20 mouse cellular contexts compared by ENCODE assay signal in genomic region chr2:119196316-119197108, GRCm38 (mm10). TPM values are rescaled to one million over a fixed set of nuclear protein-coding genes. Genes with fewer than 3 reads are reported as not detected.
DNase-seq lines count a peak whose midpoint lies in the region; ATAC-seq and TF ChIP-seq lines count a peak whose summit lies in the region.
"Had no signal": no experiment of that assay in that cellular context is flagged by ENCODE, and none has a peak within 500 bp of the region (broad histone marks: within the 10 kb centered on the region; RNA-seq: fewer than 3 reads in every experiment).

No protein-coding gene starts in this region.

- 0 out of 2 replicates have a peak, but pooled peaks have one; percentile 31 for ATAC-seq in lung, embryonic 16.5 days (ENCODE audit: low read depth)
- ATAC-seq in embryonic facial prominence, embryonic 12.5 days (ENCODE audit: insufficient number of reproducible peaks, insufficient read depth, low FRiP score, low TSS enrichment) = peak; percentile 62; the same call in 1 of the 2 replicates
- ATAC-seq in limb, embryonic 14.5 days (ENCODE audit: low FRiP score, low read depth) = no peak
- no peak for ATAC-seq in forebrain, embryonic 11.5 days (replicated peaks; ENCODE audit: low FRiP score)
- ATAC-seq: forebrain, embryonic 15.5 days had no signal

- no peaks in the 10 kb centered on the region; the same call in 1 of the 2 replicates for H3K4me1 ChIP-seq in lung, embryonic 16.5 days (replicated peaks; ENCODE audit: control insufficient read depth, insufficient read depth, low read length)
- peaks cover 14% of the 10 kb centered on the region for H3K4me1 ChIP-seq in embryonic facial prominence, embryonic 12.5 days
- peaks cover 17% of the 10 kb centered on the region for H3K4me1 ChIP-seq in limb, embryonic 14.5 days (ENCODE audit: control insufficient read depth, insufficient read depth, low read length)
- no peaks in the 10 kb centered on the region for H3K4me1 ChIP-seq in forebrain, embryonic 11.5 days (replicated peaks; ENCODE audit: control insufficient read depth, insufficient read depth, low read length)

- H3K4me3 ChIP-seq in lung, embryonic 16.5 days (ENCODE audit: low read length) = no peak overlapping the region
- H3K4me3 ChIP-seq in embryonic facial prominence, embryonic 12.5 days = no peak overlapping the region
- H3K4me3 ChIP-seq in limb, embryonic 14.5 days (replicated peaks; ENCODE audit: low read length) = no peak overlapping the region
- no peak overlapping the region for H3K4me3 ChIP-seq in forebrain, embryonic 11.5 days (ENCODE audit: low read depth, low read length)
- H3K4me3 ChIP-seq: forebrain, embryonic 15.5 days; hindbrain, embryonic 13.5 days; layer of hippocampus, adult 2 months; liver, embryonic 15.5 days; neural tube, embryonic 13.5 days had no signal

- 41% methylated on average over 4 of the region's 4 CpGs for WGBS in lung, embryonic 16.5 days
- WGBS in embryonic facial prominence, embryonic 12.5 days = 11% methylated on average over 4 of the region's 4 CpGs
- 12% methylated on average over 4 of the region's 4 CpGs for WGBS in limb, embryonic 14.5 days
- WGBS in forebrain, embryonic 11.5 days = 22% methylated on average over 4 of the region's 4 CpGs

- no peaks in the 10 kb centered on the region for H3K9me3 ChIP-seq in lung, embryonic 16.5 days (ENCODE audit: control insufficient read depth, low read length)
- H3K9me3 ChIP-seq in embryonic facial prominence, embryonic 12.5 days = no peaks in the 10 kb centered on the region
- no peaks in the 10 kb centered on the region for H3K9me3 ChIP-seq in limb, embryonic 14.5 days (ENCODE audit: control insufficient read depth, low read length)
- no peaks in the 10 kb centered on the region for H3K9me3 ChIP-seq in forebrain, embryonic 11.5 days (ENCODE audit: control insufficient read depth, low read length)
- H3K9me3 ChIP-seq: forebrain, embryonic 15.5 days; hindbrain, embryonic 13.5 days; liver, embryonic 15.5 days; neural tube, embryonic 13.5 days had no signal

- DNase-seq in adrenal gland, adult 2 months = peak; percentile 29
- no peak for DNase-seq in adrenal gland, adult 8-10 months
- DNase-seq in lung, postnatal 10 days = no peak
- DNase-seq in limb, embryonic 14.5 days (ENCODE audit: low spot score) = peak; percentile 16
- DNase-seq in forebrain, embryonic 11.5 days (ENCODE audit: low spot score) = no peak
- DNase-seq in urinary bladder, postnatal 4 days (ENCODE audit: low spot score in 2 of 2) = no peak
- DNase-seq: cerebellum, adult 2 months; gastrocnemius, postnatal 14 days; kidney, adult 11 months had no signal

- H3K9ac ChIP-seq in lung, embryonic 16.5 days (ENCODE audit: low read length) = no peak overlapping the region
- no peak overlapping the region for H3K9ac ChIP-seq in embryonic facial prominence, embryonic 12.5 days
- H3K9ac ChIP-seq in limb, embryonic 14.5 days (ENCODE audit: low read depth, low read length, severe bottlenecking) = no peak overlapping the region
- H3K9ac ChIP-seq in forebrain, embryonic 11.5 days (ENCODE audit: low read length) = no peak overlapping the region
- H3K9ac ChIP-seq: forebrain, embryonic 15.5 days; hindbrain, embryonic 13.5 days; liver, embryonic 15.5 days; neural tube, embryonic 13.5 days had no signal

- H3K27me3 ChIP-seq in lung, embryonic 16.5 days (ENCODE audit: control insufficient read depth, insufficient read depth, low read depth, low read length) = no peaks in the 10 kb centered on the region
- no peaks in the 10 kb centered on the region for H3K27me3 ChIP-seq in embryonic facial prominence, embryonic 12.5 days
- H3K27me3 ChIP-seq in limb, embryonic 14.5 days (ENCODE audit: control insufficient read depth, insufficient read depth, low read length) = no peaks in the 10 kb centered on the region
- no peaks in the 10 kb centered on the region for H3K27me3 ChIP-seq in forebrain, embryonic 11.5 days (ENCODE audit: control insufficient read depth, insufficient read depth, low read length)
- H3K27me3 ChIP-seq: forebrain, embryonic 15.5 days; hindbrain, embryonic 13.5 days; liver, embryonic 15.5 days; neural tube, embryonic 13.5 days had no signal

- H3K27ac ChIP-seq in lung, embryonic 16.5 days (ENCODE audit: low read length) = no peak overlapping the region
- H3K27ac ChIP-seq in embryonic facial prominence, embryonic 12.5 days = peak overlapping the region; percentile 58
- H3K27ac ChIP-seq in limb, embryonic 14.5 days (replicated peaks; ENCODE audit: low read depth, low read length) = peak overlapping the region; percentile 41; the same call in 1 of the 2 replicates
- no peak overlapping the region for H3K27ac ChIP-seq in forebrain, embryonic 11.5 days (ENCODE audit: low read depth, low read length)
- H3K27ac ChIP-seq: forebrain, embryonic 15.5 days; hindbrain, embryonic 13.5 days; layer of hippocampus, adult 2 months; liver, embryonic 15.5 days; neural tube, embryonic 13.5 days had no signal

- no peak overlapping the region for H3K4me2 ChIP-seq in lung, embryonic 16.5 days (ENCODE audit: low read depth, low read length)
- no peak overlapping the region for H3K4me2 ChIP-seq in embryonic facial prominence, embryonic 12.5 days (replicated peaks)
- H3K4me2 ChIP-seq in limb, embryonic 14.5 days (replicated peaks; ENCODE audit: low read depth, low read length, severe bottlenecking) = no peak overlapping the region
- H3K4me2 ChIP-seq in forebrain, embryonic 11.5 days (ENCODE audit: low read depth, low read length, severe bottlenecking) = no peak overlapping the region
- H3K4me2 ChIP-seq: forebrain, embryonic 15.5 days; hindbrain, embryonic 13.5 days; liver, embryonic 15.5 days; neural tube, embryonic 13.5 days had no signal

- H3K36me3 ChIP-seq in lung, embryonic 16.5 days (ENCODE audit: control insufficient read depth, insufficient read depth, low read length) = no peaks in the 10 kb centered on the region
- H3K36me3 ChIP-seq in embryonic facial prominence, embryonic 12.5 days = no peaks in the 10 kb centered on the region
- no peaks in the 10 kb centered on the region for H3K36me3 ChIP-seq in limb, embryonic 14.5 days (ENCODE audit: control insufficient read depth, insufficient read depth, low read length)
- no peaks in the 10 kb centered on the region for H3K36me3 ChIP-seq in forebrain, embryonic 11.5 days (ENCODE audit: control insufficient read depth, insufficient read depth, low read length)
- H3K36me3 ChIP-seq: forebrain, embryonic 15.5 days; hindbrain, embryonic 13.5 days; liver, embryonic 15.5 days; neural tube, embryonic 13.5 days had no signal

- TF ChIP-seq POLR2A in limb, embryonic 14.5 days (IDR thresholded peaks at IDR 0.05; ENCODE audit: borderline replicate concordance, extremely low read depth, insufficient read depth, insufficient read length) = no peak

RNA-seq across cellular contexts. Expression of gene Zfyve19, which starts 11.9 kb away (rescaled TPM):
- total RNA-seq in adrenal gland, adult 2 months (2021) = 10 to 100 TPM; 29.5 to 36.1 TPM
- polyA plus RNA-seq in adrenal gland, adult 2 months (2012; rRNA removed) = 30.4 and 33.4 TPM in 2 replicates
- 10 to 100 TPM; 26.6 to 52.4 (median 38.3) TPM for total RNA-seq in adrenal gland, adult 8-10 months (2022)
- 48.7 and 50.8 TPM in 2 replicates for polyA plus RNA-seq in lung, embryonic 16.5 days (2015; fragmentation: Nextera tagmentation; extraction: Ambion mirVana)
- 57.0 and 58.2 TPM in 2 replicates for polyA plus RNA-seq in embryonic facial prominence, embryonic 12.5 days (2016; fragmentation: Nextera tagmentation; extraction: Ambion mirVana)
- 88.0 and 97.9 TPM in 2 replicates for polyA plus RNA-seq in limb, embryonic 14.5 days (2012; rRNA removed)
- polyA plus RNA-seq in limb, embryonic 14.5 days (2014; fragmentation: Nextera tagmentation; extraction: Ambion mirVana) = 46.3 and 52.1 TPM in 2 replicates
- polyA plus RNA-seq in forebrain, embryonic 11.5 days (2014; fragmentation: Nextera tagmentation; extraction: Ambion mirVana) = 41.7 and 53.2 TPM in 2 replicates

RNA-seq across cellular contexts. Expression of gene Dnajc17, which starts 12.1 kb away (rescaled TPM):
- 10 to 100 TPM; 12.3 to 21.0 TPM for total RNA-seq in adrenal gland, adult 2 months (2021)
- 3.6 and 3.7 TPM in 2 replicates for polyA plus RNA-seq in adrenal gland, adult 2 months (2012; rRNA removed)
- 10 to 100 TPM; 16.5 to 24.6 (median 20.8) TPM for total RNA-seq in adrenal gland, adult 8-10 months (2022)
- polyA plus RNA-seq in lung, embryonic 16.5 days (2015; fragmentation: Nextera tagmentation; extraction: Ambion mirVana) = 17.0 and 22.3 TPM in 2 replicates
- 26.5 and 27.5 TPM in 2 replicates for polyA plus RNA-seq in embryonic facial prominence, embryonic 12.5 days (2016; fragmentation: Nextera tagmentation; extraction: Ambion mirVana)
- 18.1 and 33.1 TPM in 2 replicates for polyA plus RNA-seq in limb, embryonic 14.5 days (2012; rRNA removed)
- polyA plus RNA-seq in limb, embryonic 14.5 days (2014; fragmentation: Nextera tagmentation; extraction: Ambion mirVana) = 18.0 and 20.5 TPM in 2 replicates
- polyA plus RNA-seq in forebrain, embryonic 11.5 days (2014; fragmentation: Nextera tagmentation; extraction: Ambion mirVana) = 26.6 and 27.1 TPM in 2 replicates

RNA-seq across cellular contexts. Expression of gene Gm14137, which starts 22.2 kb away (rescaled TPM):
- total RNA-seq in adrenal gland, adult 2 months (2021) = under 1 TPM; 0.09 to 0.28 TPM
- polyA plus RNA-seq in adrenal gland, adult 2 months (2012; rRNA removed) = 0.04 and 0.17 TPM in 2 replicates
- total RNA-seq in adrenal gland, adult 8-10 months (2022) = under 1 TPM; 0.09 to 0.28 (median 0.24) TPM
- 0.40 and 0.41 TPM in 2 replicates for polyA plus RNA-seq in lung, embryonic 16.5 days (2015; fragmentation: Nextera tagmentation; extraction: Ambion mirVana)
- 0.70 and 1.1 TPM in 2 replicates for polyA plus RNA-seq in embryonic facial prominence, embryonic 12.5 days (2016; fragmentation: Nextera tagmentation; extraction: Ambion mirVana)
- polyA plus RNA-seq in limb, embryonic 14.5 days (2012; rRNA removed) = 0.05 and 0.15 TPM in 2 replicates
- 0.57 and 0.69 TPM in 2 replicates for polyA plus RNA-seq in limb, embryonic 14.5 days (2014; fragmentation: Nextera tagmentation; extraction: Ambion mirVana)
- polyA plus RNA-seq in forebrain, embryonic 11.5 days (2014; fragmentation: Nextera tagmentation; extraction: Ambion mirVana) = 0.28 and 0.29 TPM in 2 replicates
- total RNA-seq: layer of hippocampus, adult 2 months; left cerebral cortex, postnatal 10 days; megakaryocyte progenitor cell, adult 5-6 weeks had no signal
- polyA plus RNA-seq: cerebellum, adult 2 months had no signal

RNA-seq across cellular contexts. Expression of gene Gchfr, which starts 28.9 kb away (rescaled TPM):
- total RNA-seq in adrenal gland, adult 2 months (2021) = 10 to 100 TPM; 20.2 to 22.5 TPM
- 34.4 and 38.1 TPM in 2 replicates for polyA plus RNA-seq in adrenal gland, adult 2 months (2012; rRNA removed)
- 10 to 100 TPM in 2 of 4 experiments, 1 to 10 TPM in 2; 9.3 to 13.7 (median 10.9) TPM for total RNA-seq in adrenal gland, adult 8-10 months (2022)
- 24.3 and 26.1 TPM in 2 replicates for polyA plus RNA-seq in lung, embryonic 16.5 days (2015; fragmentation: Nextera tagmentation; extraction: Ambion mirVana)
- 4.7 and 5.2 TPM in 2 replicates for polyA plus RNA-seq in embryonic facial prominence, embryonic 12.5 days (2016; fragmentation: Nextera tagmentation; extraction: Ambion mirVana)
- 5.6 and 6.2 TPM in 2 replicates for polyA plus RNA-seq in limb, embryonic 14.5 days (2012; rRNA removed)
- polyA plus RNA-seq in limb, embryonic 14.5 days (2014; fragmentation: Nextera tagmentation; extraction: Ambion mirVana) = 14.8 and 20.9 TPM in 2 replicates
- polyA plus RNA-seq in forebrain, embryonic 11.5 days (2014; fragmentation: Nextera tagmentation; extraction: Ambion mirVana) = 2.7 and 4.1 TPM in 2 replicates
- total RNA-seq: layer of hippocampus, adult 2 months had no signal

RNA-seq across cellular contexts. Expression of gene Ppp1r14d, which starts 33.2 kb away (rescaled TPM):
- total RNA-seq in adrenal gland, adult 2 months (2021) = not detected
- not detected in 2 replicates for polyA plus RNA-seq in adrenal gland, adult 2 months (2012; rRNA removed)
- not detected for total RNA-seq in adrenal gland, adult 8-10 months (2022)
- polyA plus RNA-seq in lung, embryonic 16.5 days (2015; fragmentation: Nextera tagmentation; extraction: Ambion mirVana) = 0.47 and 0.73 TPM in 2 replicates
- 0.28 TPM in 1 of 2 replicates, not detected in the other for polyA plus RNA-seq in embryonic facial prominence, embryonic 12.5 days (2016; fragmentation: Nextera tagmentation; extraction: Ambion mirVana)
- not detected in 2 replicates for polyA plus RNA-seq in limb, embryonic 14.5 days (2012; rRNA removed)
- not detected in 2 replicates for polyA plus RNA-seq in limb, embryonic 14.5 days (2014; fragmentation: Nextera tagmentation; extraction: Ambion mirVana)
- polyA plus RNA-seq in forebrain, embryonic 11.5 days (2014; fragmentation: Nextera tagmentation; extraction: Ambion mirVana) = not detected in 2 replicates
- total RNA-seq: gastrocnemius, postnatal 14 days; layer of hippocampus, adult 2 months; left cerebral cortex, postnatal 10 days; megakaryocyte progenitor cell, adult 5-6 weeks; midbrain, postnatal 0 days had no signal
- polyA plus RNA-seq: cerebellum, adult 2 months; forebrain, embryonic 15.5 days; heart, embryonic 14.5 days; hindbrain, embryonic 13.5 days; liver, embryonic 15.5 days; midbrain, postnatal 0 days; neural tube, embryonic 13.5 days had no signal

Comparison
In these comparisons a context has a peak if more than half of its experiments do, and no peak if none do; other contexts are left out.
1. DNase-seq: peak in adrenal gland, adult 2 months (single experiment) and limb, embryonic 14.5 days (single experiment); none in adrenal gland, adult 8-10 months (single experiment), lung, postnatal 10 days (single experiment), forebrain, embryonic 11.5 days (single experiment) and urinary bladder, postnatal 4 days (0 of 2).
2. ATAC-seq: peak in lung, embryonic 16.5 days (single experiment) and embryonic facial prominence, embryonic 12.5 days (single experiment); none in limb, embryonic 14.5 days (single experiment) and forebrain, embryonic 11.5 days (single experiment).
3. H3K27ac ChIP-seq: peak in embryonic facial prominence, embryonic 12.5 days (single experiment) and limb, embryonic 14.5 days (single experiment); none in lung, embryonic 16.5 days (single experiment) and forebrain, embryonic 11.5 days (single experiment).